Mouse (Mus musculus) regulatory T cell (primary cell): ENCODE results near the gene Map3k15.

Source experiments
- in situ Hi-C: fragments of 300-600 bp; cut with MboI, MseI; formaldehyde crosslinking; loops from one replicate; pipeline ENCODE4 v1.15.1; 2025; ENCODE audit warnings: high pct_unique_total_duplicates

Gene Map3k15

GRCm38 (mm10) chrX:159988002-159988960 is at the start of gene Map3k15:
Map3k15 (plus strand) TSS chrX:159988433.
- in situ Hi-C loops: no loop called here

- in situ Hi-C loops: no loop called here
Measured at GRCm38 (mm10) chrX:159942569-159942968, 45.7 kb upstream of the Map3k15 start.

- in situ Hi-C loops: no loop called here
Measured at GRCm38 (mm10) chrX:159943586-159943985, 44.6 kb upstream of the Map3k15 start.

GRCm38 (mm10) chrX:159953546-159954429 is 34.4 kb upstream of the Map3k15 start:
- in situ Hi-C loops: no loop called here

- in situ Hi-C loops: no loop called here
Measured at GRCm38 (mm10) chrX:159954430-159954779, 33.8 kb upstream of the Map3k15 start.

- in situ Hi-C loops: no loop called here
Measured at GRCm38 (mm10) chrX:159955433-159955832, 32.8 kb upstream of the Map3k15 start.

- in situ Hi-C loops: loop anchor here (5.0 kb wide), 1 partner anchor 334 kb away; the partner anchor contains the start of gene Sh3kbp1
Measured at GRCm38 (mm10) chrX:159961385-159961784, 26.8 kb upstream of the Map3k15 start.

GRCm38 (mm10) chrX:159963273-159963672 is 25.0 kb upstream of the Map3k15 start:
- in situ Hi-C loops: loop anchor here (5.0 kb wide), 1 partner anchor 336 kb away; the partner anchor contains the start of gene Sh3kbp1

- in situ Hi-C loops: loop anchor here (5.0 kb wide), 1 partner anchor 337 kb away; the partner anchor contains the start of gene Sh3kbp1
Measured at GRCm38 (mm10) chrX:159963925-159964324, 24.3 kb upstream of the Map3k15 start.

GRCm38 (mm10) chrX:159969025-159969424 is 19.2 kb upstream of the Map3k15 start:
- in situ Hi-C loops: no loop called here

GRCm38 (mm10) chrX:159971091-159971779 is 17.0 kb upstream of the Map3k15 start:
- in situ Hi-C loops: loop anchor here (5.0 kb wide), 1 partner anchor 141 kb away; no protein-coding TSS in a partner anchor

- in situ Hi-C loops: loop anchor here (5.0 kb wide), 1 partner anchor 139 kb away; no protein-coding TSS in a partner anchor
Measured at GRCm38 (mm10) chrX:159973730-159974129, 14.5 kb upstream of the Map3k15 start.

GRCm38 (mm10) chrX:159976243-159976642 is 12.0 kb upstream of the Map3k15 start:
- in situ Hi-C loops: no loop called here

GRCm38 (mm10) chrX:159995808-159996207 is 7.6 kb downstream of the Map3k15 start:
- in situ Hi-C loops: no loop called here

- in situ Hi-C loops: no loop called here
Measured at GRCm38 (mm10) chrX:160053306-160053705, 65.1 kb downstream of the Map3k15 start.

- in situ Hi-C loops: no loop called here
Measured at GRCm38 (mm10) chrX:160054643-160055042, 66.4 kb downstream of the Map3k15 start.

GRCm38 (mm10) chrX:160091973-160092372 is 103.7 kb downstream of the Map3k15 start:
- in situ Hi-C loops: no loop called here

- in situ Hi-C loops: loop anchor here (25.0 kb wide), 1 partner anchor 496 kb away; no protein-coding TSS in a partner anchor
Measured at GRCm38 (mm10) chrX:160107817-160108216, 119.6 kb downstream of the Map3k15 start.

- in situ Hi-C loops: loop anchor here (5.0 to 25.0 kb wide), 3 partner anchors 141 to 669 kb away; no protein-coding TSS in a partner anchor
Measured at GRCm38 (mm10) chrX:160113777-160114176, 125.5 kb downstream of the Map3k15 start.

GRCm38 (mm10) chrX:160116074-160116473 is 127.8 kb downstream of the Map3k15 start:
- in situ Hi-C loops: loop anchor here (10.0 to 25.0 kb wide), 2 partner anchors 504 to 671 kb away; no protein-coding TSS in a partner anchor

- in situ Hi-C loops: loop anchor here (10.0 to 25.0 kb wide), 2 partner anchors 504 to 672 kb away; no protein-coding TSS in a partner anchor
Measured at GRCm38 (mm10) chrX:160116658-160117057, 128.4 kb downstream of the Map3k15 start.
